Mouse (Mus musculus) testis, postnatal 14 days (tissue): ENCODE measurements around the gene Rps29.

Experiments
- DNase-seq: peaks from one replicate; pipeline ENCODE4 v3.0.0; 2021; ENCODE audit warnings: low spot score

The Rps29 gene

DNA sequence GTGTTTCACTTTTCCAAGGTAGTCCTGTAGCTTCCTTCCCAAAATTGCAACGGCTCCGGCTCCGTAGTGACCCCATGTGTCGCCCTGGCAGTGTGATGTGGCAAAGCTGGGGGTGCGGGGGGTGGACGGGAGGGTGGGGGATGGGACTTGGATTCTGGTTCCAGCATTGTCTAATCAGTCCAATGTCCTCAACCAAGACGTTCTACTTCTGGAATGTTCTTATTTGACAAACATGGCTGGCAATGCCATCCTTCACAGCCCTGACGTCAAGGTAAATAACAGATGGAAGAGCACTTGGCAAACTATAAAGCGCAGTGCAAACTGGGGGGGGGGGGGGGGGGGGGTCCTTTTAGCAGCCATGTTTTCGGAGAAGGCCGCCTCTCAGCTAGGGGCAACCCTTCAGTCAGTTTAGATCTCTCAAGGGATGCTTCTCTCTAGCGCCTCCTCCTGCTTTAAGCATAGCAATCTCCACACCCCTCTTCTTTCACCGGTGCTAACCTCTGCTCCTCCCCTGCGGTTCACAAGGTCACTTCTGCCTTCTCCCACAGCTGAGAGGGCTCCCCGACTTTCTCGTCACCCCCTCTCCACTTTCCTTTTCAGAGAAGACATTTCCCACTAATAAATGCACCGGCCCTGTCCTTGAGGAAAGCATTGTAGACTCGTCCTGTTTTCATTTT, 29.2 kb downstream of the Rps29 start:
- DNase-seq: no peak

- no peak for DNase-seq
Measured at GRCm38 (mm10) chr12:69127626-69128025, 31.4 kb downstream of the Rps29 start.

- no peak for DNase-seq
Measured at GRCm38 (mm10) chr12:69127170-69127569, 31.8 kb downstream of the Rps29 start.

DNA sequence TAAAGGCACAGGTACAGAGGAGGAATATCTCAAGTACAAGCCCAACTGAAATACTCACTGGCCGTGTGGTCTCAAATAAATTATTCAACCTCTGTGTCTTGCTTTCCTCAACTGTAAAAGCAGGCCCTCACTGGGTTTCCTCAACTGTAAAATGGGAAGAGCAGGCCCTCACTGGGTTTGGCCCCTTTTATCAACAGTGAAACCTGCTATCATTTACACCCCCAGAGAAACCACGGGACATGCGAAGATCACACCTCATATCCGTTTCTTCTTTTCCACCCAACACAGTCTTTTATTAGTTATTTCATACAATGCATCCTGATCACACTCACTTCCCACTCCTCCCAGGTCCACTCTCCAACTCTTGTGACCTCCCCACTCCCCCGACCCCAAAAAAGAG, 33.9 kb downstream of the Rps29 start:
- DNase-seq: no peak

GRCm38 (mm10) chr12:69122801-69123200, 36.2 kb downstream of the Rps29 start:
- DNase-seq: no peak

GRCm38 (mm10) chr12:69119908-69120307, 39.1 kb downstream of the Rps29 start:
- DNase-seq: peak; percentile 31
